Mouse (Mus musculus) layer of hippocampus, adult 9-11 months (tissue): Measurements from ENCODE around the gene Treh.
"Not testable (repeated sequence)": the region's sequence is repeated elsewhere in the genome, so short reads cannot be mapped to it uniquely, and the experiment has no call there.

ENCODE experiments used
- DNase-seq: peaks from one replicate; pipeline ENCODE4 v3.0.0; 2022

Treh gene

GRCm38 (mm10) chr9:44673005-44673404, at the start of gene Treh:
Gene Treh, plus strand, starts transcription at chr9:44673233.
- DNase-seq, result no peak

GRCm38 (mm10) chr9:44624390-44624789, 48.6 kb upstream of the Treh start:
- DNase-seq, result no peak

- no peak for DNase-seq
These were observed 46.8 kb upstream of the Treh start for GRCm38 (mm10) chr9:44626268-44626667.

- no peak for DNase-seq
These were observed 35.4 kb upstream of the Treh start for GRCm38 (mm10) chr9:44637551-44638169.

- peak; percentile 8 for DNase-seq
These were observed 34.3 kb upstream of the Treh start for GRCm38 (mm10) chr9:44638726-44639125.

GRCm38 (mm10) chr9:44640028-44640427, 33.0 kb upstream of the Treh start:
- DNase-seq, result not testable (repeated sequence)

GRCm38 (mm10) chr9:44640646-44641357, 32.2 kb upstream of the Treh start:
- no peak for DNase-seq

- DNase-seq, result no peak
These were observed 31.4 kb upstream of the Treh start for GRCm38 (mm10) chr9:44641616-44642015.

- DNase-seq, result no peak
These were observed 29.9 kb upstream of the Treh start for GRCm38 (mm10) chr9:44643103-44643502.

- DNase-seq, result no peak
These were observed 28.8 kb upstream of the Treh start for GRCm38 (mm10) chr9:44644186-44644585.

- peak; percentile 25 for DNase-seq
These were observed 27.6 kb upstream of the Treh start for GRCm38 (mm10) chr9:44645481-44645880.

- no peak for DNase-seq
These were observed 27.1 kb upstream of the Treh start for GRCm38 (mm10) chr9:44645924-44646323.

- no peak for DNase-seq
These were observed 26.7 kb upstream of the Treh start for GRCm38 (mm10) chr9:44646366-44646765.

GRCm38 (mm10) chr9:44647026-44647425, 26.0 kb upstream of the Treh start:
- no peak for DNase-seq

- no peak for DNase-seq
These were observed 25.4 kb upstream of the Treh start for GRCm38 (mm10) chr9:44647656-44648055.

GRCm38 (mm10) chr9:44648881-44649281, 24.2 kb upstream of the Treh start:
- DNase-seq, result no peak

GRCm38 (mm10) chr9:44652027-44652426, 21.0 kb upstream of the Treh start:
- peak; percentile 49 for DNase-seq

- DNase-seq, result no peak
These were observed 19.1 kb upstream of the Treh start for GRCm38 (mm10) chr9:44653896-44654295.

- no peak for DNase-seq
These were observed 17.7 kb upstream of the Treh start for GRCm38 (mm10) chr9:44655098-44656066.

- no peak for DNase-seq
These were observed 9.3 kb upstream of the Treh start for GRCm38 (mm10) chr9:44663706-44664105.

GRCm38 (mm10) chr9:44671416-44671815, 1.6 kb upstream of the Treh start:
- DNase-seq, result no peak

GRCm38 (mm10) chr9:44672291-44672865, 655 bp upstream of the Treh start:
- DNase-seq, result no peak

- no peak for DNase-seq
These were observed 5.3 kb downstream of the Treh start for GRCm38 (mm10) chr9:44678288-44678871.
